Mouse (Mus musculus): ENCODE results near the gene Mboat2.

DNA sequence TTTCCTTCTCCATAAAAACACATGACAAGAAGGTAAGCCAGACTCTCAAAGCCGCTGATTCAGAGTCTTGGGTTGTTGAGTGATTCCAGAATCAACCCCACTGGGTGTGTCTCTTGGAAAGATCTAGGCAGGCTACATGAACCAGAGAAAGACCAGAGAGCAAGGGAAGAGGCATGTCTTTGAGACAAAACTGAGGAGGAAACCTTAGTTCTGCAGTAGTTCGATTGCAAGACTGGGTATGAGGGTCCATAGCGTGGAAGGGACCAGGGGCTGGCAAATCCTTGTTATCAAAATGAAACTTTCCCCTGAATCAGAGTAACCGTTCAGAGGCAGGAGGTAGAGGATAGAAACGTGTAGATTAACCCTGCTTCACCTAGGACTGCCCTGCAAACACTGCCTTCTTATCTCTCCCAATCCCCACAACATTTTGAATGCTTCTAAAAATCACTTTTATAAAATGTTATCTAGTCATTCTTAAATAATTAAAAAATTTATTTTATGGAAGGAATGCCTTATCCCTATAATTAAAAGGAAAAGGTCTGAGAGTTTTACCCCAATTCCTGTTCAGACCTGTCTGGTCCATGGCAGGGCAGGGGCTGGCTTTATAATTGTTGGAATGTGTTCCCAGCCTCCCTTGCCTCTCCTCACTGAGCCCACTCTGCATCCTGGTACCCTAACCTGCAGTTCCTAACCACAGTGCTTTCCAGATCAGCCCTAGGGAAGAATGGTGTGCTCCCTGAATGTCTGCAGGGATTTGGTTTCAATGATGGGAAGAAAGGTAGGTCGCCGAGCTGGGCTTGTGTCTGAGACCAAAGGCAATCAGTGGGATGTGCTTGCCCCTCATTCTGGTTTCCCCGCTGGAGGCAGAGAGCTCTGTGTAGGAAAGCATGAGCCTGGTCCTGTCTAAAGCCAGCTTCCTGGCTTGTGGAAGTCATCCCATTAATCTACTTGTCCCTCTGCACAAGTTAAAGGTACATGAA is 142.0 kb downstream of the Mboat2 start:
- no peak for TF ChIP-seq POLR2A (IDR thresholded peaks at IDR 0.05; ENCODE audit: low read depth, low read length)
- TF ChIP-seq CTCF (conservative IDR thresholded peaks at IDR 0.05; ENCODE audit: insufficient read depth, insufficient read length, low read depth, low read length) = no peak

Measured in kidney, adult 2 months (tissue).